Mouse (Mus musculus) kidney, adult 2 months (tissue): ENCODE measurements at regions not wholly inside any gene's neighbourhood (a gene's known extent, or its start where the extent isn't known, plus 50 kb on each side); places are given as distances from the start of the nearest gene placed in this dataset.

Source experiments
- CTCF ChIP-seq: fragments of 200-500 bp; conservative IDR thresholded peaks from 2 replicates; pipeline ENCODE4 v1.5.1; 2011; ENCODE audit warnings: low read depth, mild to moderate bottlenecking, control low read depth, low read length, moderate library complexity, mixed read lengths; ENCODE audit not compliant: insufficient read depth, insufficient read length
- POLR2A ChIP-seq: fragments of 200-500 bp; IDR thresholded peaks from one replicate; pipeline ENCODE4 v1.6.1; 2011; ENCODE audit warnings: low read depth, low read length, control low read depth

DNA sequence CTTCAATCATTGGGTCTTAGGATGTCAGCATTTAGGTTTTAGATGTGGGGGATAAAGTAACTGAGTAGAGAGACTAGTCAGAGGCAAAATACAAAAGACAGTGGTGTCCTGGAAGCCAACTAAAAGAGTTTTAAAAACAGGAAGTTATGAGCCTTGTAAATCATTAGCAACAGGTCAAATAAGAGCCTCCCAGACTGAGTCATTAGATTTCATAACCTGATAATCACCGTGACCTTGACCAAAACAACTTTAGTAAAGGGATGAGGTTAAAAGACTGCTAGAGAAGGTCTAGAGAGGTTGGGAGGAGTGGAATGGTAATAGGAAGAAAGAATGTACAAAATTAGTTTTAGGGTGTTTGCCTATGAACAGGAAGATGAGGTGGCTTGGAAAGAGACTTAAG, 103.4 kb upstream of the Pde7b start:
- no peak for TF ChIP-seq CTCF
- TF ChIP-seq POLR2A = no peak
